Mouse (Mus musculus) c-Kit-positive CD71-positive TER-119-negative erythroid progenitor cells, embryonic 14.5 days (primary cell): ENCODE measurements around the gene Gm7138.
"Not testable (repeated sequence)": the region's sequence is repeated elsewhere in the genome, so short reads cannot be mapped to it uniquely, and the experiment has no call there.

Source experiments
- DNase-seq: peaks from one replicate; pipeline ENCODE4 v3.0.0-alpha.2; 2013; ENCODE audit warnings: low read depth

Gm7138 gene

GRCm38 (mm10) chr10:77741924-77742688, 34.6 kb downstream of the Gm7138 start, which contains the start of gene Gm18596:
Gene Gm18596 (minus strand): TSS chr10:77742638.
- not testable (repeated sequence) for DNase-seq

- no peak for DNase-seq
Measured at GRCm38 (mm10) chr10:77738929-77739328, 37.8 kb downstream of the Gm7138 start.

GRCm38 (mm10) chr10:77735928-77736327, 40.8 kb downstream of the Gm7138 start:
- DNase-seq: no peak

GRCm38 (mm10) chr10:77729241-77729640, 47.5 kb downstream of the Gm7138 start:
- DNase-seq: peak; percentile 9

GRCm38 (mm10) chr10:77728280-77728679, 48.5 kb downstream of the Gm7138 start:
- DNase-seq: no peak
